Mouse (Mus musculus): ENCODE results near the gene Wdr83os.

The Wdr83os gene

GRCm38 (mm10) chr8:85080532-85081215 lies at the start of gene Wdr83os:
TSS of gene Wdr83os (plus strand) at chr8:85080740.
- peak in 1 of 2 experiments; percentile 51 for DNase-seq (ENCODE audit: low read depth in 1 of 2, low spot score in 2 of 2)

DNA sequence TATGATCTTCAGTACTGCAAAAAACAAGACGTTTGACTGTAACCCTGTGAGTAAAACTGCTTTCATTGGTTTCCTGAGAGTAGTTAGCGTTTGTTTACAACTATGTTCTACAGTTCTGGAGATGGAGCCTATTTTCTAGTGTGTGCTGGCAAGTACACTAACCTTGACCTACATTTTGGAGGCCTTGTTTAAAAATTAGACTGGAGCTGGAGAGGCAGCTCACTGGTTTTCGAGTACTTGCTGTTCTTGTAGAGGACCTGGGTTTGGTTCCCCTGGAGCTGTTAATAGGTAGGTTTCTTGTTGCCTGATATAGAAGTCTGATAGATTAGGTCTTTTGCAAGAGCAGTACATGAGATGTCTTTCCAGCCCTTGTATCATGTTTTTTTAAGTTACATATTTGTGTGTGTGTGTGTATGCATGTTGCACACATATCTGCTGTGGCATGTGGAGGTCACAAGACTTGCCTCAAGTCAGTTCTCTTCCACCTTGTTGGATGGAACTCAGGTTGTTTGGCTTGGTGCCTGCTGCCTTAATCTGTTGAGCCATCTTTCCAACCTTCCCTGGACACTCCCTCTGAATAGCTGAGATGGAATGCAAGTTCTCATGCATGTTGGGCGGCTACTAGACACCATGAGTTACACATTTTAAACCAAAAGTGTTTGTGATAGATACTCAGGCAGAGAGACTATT lies 47.8 kb upstream of the Wdr83os start:
- no peak for DNase-seq (ENCODE audit: low read depth in 1 of 2, low spot score in 2 of 2)

DNA sequence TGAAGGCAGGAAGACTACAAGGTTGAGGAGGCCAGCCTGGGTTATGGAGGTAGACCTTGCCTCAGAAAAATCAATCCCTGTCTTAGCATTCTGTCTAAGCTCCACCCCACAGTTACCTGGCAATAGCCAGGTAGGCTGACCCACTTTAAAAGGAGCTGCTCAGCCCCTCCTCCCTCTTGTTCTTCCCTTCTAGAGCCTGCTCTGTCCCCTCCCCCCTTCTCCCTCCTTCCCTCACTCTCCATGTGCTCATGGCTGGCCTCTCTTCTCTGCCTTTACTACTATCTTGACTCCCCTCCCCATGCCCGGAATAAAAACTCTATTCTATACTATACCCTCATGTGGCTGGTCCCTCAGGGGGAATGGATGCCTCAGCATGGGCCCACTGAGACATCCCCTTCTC lies 46.7 kb upstream of the Wdr83os start:
- DNase-seq (ENCODE audit: low read depth in 1 of 2, low spot score in 2 of 2): no peak

DNA sequence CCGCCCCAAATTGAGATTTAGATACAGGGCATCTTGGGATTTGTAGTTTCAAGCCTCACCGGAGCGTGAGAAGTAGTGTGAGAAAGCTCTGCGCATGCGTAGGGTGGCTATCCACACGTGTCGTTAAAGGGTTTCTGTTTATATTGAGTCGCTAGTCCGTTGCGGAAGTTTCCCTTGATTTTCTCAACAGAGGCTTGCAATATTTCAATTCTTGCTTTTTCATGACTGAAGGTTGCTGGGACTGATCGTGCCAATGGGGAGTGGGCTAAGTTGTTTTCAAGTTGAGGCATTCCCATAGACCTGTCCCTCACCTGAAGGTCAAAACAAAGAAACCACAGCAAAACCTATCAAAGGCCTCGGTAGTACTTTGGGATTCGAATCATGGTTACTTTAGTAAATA lies 45.8 kb upstream of the Wdr83os start:
- DNase-seq (ENCODE audit: low read depth in 1 of 2, low spot score in 2 of 2): peak; percentile 26 to 59

DNA sequence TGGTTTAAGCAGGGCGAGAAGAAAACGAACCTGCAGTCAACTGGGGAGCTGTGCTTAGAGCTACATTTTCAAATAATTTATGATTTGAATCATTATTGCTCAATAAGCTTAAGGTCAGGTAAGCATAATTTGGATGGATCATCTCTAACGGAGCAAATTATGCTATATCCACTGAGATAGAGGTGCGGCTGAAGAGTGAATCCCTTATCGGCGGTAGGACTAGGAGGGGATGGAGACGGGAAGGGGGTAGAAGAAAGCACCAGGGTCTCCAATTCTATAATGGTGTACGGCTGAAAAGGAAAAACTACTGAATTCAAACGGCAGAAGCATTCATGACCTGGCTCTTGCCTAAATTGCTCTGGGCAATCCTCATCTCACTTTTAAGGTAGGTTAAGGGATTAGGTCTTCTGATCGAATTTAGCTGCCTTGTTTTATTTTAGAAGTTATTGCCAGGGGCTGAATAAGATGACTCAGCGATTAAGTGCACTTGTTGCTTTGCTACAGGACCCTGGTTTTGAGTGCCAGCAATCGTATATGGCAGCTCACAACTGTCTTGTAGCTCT lies 45.3 kb upstream of the Wdr83os start:
- no peak for DNase-seq (ENCODE audit: low read depth in 1 of 2, low spot score in 2 of 2)

GRCm38 (mm10) chr8:85035728-85036310 lies 44.7 kb upstream of the Wdr83os start:
- no peak for DNase-seq (ENCODE audit: low read depth in 1 of 2, low spot score in 2 of 2)

DNA sequence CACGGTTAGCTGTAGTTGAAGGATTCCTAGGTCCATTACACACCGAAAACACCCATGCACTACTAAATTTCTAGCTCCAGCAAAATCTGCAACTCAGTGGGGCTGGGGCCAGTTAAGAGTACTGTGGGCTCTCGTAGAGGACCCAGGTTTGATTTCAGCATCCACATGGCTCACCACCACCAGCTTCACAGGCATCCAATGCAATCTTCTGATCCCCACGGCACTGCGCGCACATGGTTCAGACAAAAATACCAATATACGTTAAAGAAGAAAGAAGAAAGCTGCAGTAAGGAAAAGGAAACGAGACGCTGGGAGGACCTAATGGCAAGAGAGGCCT lies 44.2 kb upstream of the Wdr83os start:
- no peak for DNase-seq (ENCODE audit: low read depth in 1 of 2, low spot score in 2 of 2)

GRCm38 (mm10) chr8:85036718-85037365 lies 43.7 kb upstream of the Wdr83os start, which contains the start of gene Tnpo2:
TSS of gene Tnpo2 (plus strand) at chr8:85036915.
- peak; percentile 73 to 81 for DNase-seq (ENCODE audit: low read depth in 1 of 2, low spot score in 2 of 2)

DNA sequence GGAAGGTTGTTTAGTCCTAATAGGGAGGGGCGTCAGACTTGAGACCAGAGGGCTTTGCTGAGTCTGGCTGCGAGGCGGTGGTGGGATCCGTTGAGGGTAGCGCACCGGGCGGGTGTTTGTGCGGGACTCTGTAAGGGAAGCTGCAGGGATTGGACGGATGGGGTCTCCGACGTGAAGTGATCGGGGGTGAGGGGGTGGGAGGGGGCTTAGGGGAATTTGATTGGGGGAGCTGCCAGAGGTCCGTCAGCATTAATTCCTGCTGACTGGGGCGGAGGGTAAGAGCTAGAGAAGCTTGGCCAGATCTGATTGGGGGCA lies 43.2 kb upstream of the Wdr83os start:
- DNase-seq (ENCODE audit: low read depth in 1 of 2, low spot score in 2 of 2): no peak

DNA sequence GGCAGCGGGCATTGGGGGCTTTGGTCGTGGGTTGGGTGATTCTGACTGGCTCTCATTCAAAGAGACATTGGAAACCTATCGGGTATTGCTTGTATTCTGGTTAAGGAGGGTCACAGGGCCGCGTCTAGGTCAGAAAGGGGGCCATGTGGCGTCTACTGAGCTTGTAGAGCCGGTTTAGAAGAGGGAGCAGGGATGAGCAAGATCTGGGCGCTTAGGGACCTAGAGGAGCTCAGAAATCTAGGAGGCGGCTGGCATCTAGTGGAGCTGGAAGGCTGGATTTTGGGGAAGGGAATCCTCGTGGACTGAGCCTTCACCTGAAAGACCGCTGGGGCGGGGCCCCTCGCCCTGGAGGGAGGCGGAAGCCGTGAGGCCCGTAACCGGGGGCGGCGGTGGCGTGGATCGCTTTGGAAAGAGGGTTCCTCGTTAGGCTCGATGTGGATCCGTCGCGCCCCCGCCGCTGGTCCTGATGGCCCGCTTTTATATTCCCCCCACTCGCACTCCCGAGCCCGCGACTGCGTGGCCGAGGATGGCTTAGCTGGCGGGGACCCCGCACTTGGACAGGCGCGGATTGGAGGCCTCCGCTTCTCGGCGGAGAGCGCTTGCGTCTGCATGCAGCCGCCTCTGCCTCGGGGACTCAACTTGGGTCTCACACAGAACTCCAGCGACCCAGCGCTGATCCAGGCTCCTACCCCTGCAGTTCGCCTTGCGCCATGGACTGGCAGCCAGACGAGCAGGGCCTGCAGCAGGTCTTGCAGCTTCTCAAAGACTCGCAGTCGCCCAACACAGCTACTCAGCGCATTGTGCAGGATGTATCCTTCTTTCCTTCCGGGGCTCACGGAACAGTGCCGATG lies 42.6 kb upstream of the Wdr83os start:
- no peak for DNase-seq (ENCODE audit: low read depth in 1 of 2, low spot score in 2 of 2)

GRCm38 (mm10) chr8:85043619-85044018 lies 36.9 kb upstream of the Wdr83os start:
- no peak for DNase-seq (ENCODE audit: low read depth in 1 of 2, low spot score in 2 of 2)

DNA sequence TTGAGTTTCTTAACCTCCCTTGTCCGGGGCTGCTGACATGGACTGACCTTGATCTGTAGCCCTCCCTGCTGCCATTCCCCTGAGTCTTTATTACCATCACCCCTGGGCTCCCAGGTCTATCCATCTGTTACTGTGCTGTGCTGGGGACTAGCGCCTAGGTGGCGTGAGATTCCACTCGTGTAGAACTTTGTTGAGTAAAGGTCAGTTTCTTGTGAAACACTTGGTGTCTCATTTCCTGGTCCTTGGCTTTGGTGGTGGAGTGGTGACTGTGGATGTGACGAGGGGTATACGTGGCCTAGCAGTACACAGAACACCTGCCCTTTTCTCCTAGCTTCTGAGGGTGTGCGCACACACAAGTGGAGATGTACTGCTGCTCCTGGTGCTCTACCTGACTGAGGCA lies 23.2 kb upstream of the Wdr83os start:
- no peak for DNase-seq (ENCODE audit: low read depth in 1 of 2, low spot score in 2 of 2)

- peak; percentile 53 to 71 for DNase-seq (ENCODE audit: low read depth in 1 of 2, low spot score in 2 of 2)
Measured at GRCm38 (mm10) chr8:85059879-85060616, 20.5 kb upstream of the Wdr83os start, which contains the start of gene Fbxw9. TSS of gene Fbxw9 (plus strand) at chr8:85060055.

GRCm38 (mm10) chr8:85062603-85063002 lies 17.9 kb upstream of the Wdr83os start:
- no peak for DNase-seq (ENCODE audit: low read depth in 1 of 2, low spot score in 2 of 2)

GRCm38 (mm10) chr8:85065213-85065612 lies 15.3 kb upstream of the Wdr83os start:
- no peak for DNase-seq (ENCODE audit: low read depth in 1 of 2, low spot score in 2 of 2)

GRCm38 (mm10) chr8:85067155-85067554 lies 13.4 kb upstream of the Wdr83os start:
- DNase-seq (ENCODE audit: low read depth in 1 of 2, low spot score in 2 of 2): no peak

GRCm38 (mm10) chr8:85067982-85068381 lies 12.6 kb upstream of the Wdr83os start, which contains the start of gene Gm5741:
TSS of gene Gm5741 (minus strand) at chr8:85067982.
- no peak for DNase-seq (ENCODE audit: low read depth in 1 of 2, low spot score in 2 of 2)

DNA sequence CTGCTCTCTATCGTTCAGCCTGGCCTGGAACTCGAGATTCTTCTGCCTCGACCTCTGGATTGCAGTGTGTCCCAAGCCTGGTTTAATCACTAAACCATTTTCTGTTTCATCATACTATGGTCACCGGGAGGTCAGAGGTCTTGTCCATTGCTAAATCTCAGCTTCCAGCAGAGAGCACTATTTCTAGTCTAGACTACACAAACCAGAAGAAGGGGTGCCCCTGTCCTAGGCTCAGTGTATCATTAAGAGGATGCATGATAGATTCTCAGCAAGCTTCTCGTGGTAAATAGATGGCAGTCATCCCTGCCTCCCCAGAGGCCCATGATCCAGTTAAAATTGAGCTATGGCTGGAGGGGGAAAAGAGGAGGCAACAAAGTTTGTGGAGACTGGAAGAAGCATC lies 9.5 kb upstream of the Wdr83os start:
- DNase-seq (ENCODE audit: low read depth in 1 of 2, low spot score in 2 of 2): no peak

- peak; percentile 79 to 89 for DNase-seq (ENCODE audit: low read depth in 1 of 2, low spot score in 2 of 2)
Measured at GRCm38 (mm10) chr8:85071514-85072281, 8.8 kb upstream of the Wdr83os start, which contains the start of gene Dhps. TSS of gene Dhps (plus strand) at chr8:85071757.
